Mouse (Mus musculus) layer of hippocampus, postnatal 14 days (tissue): ENCODE measurements at regions not wholly inside any gene's neighbourhood (a gene's known extent, or its start where the extent isn't known, plus 50 kb on each side); places are given as distances from the start of the nearest gene placed in this dataset.
"Not testable (repeated sequence)": the region's sequence is repeated elsewhere in the genome, so short reads cannot be mapped to it uniquely, and the experiment has no call there.

ENCODE experiments used
- DNase-seq, 2 experiments: peaks; one replicate each; pipeline ENCODE4 v3.0.0; 2021 to 2022; ENCODE audit warnings: low spot score in 2 of 2, mixed read lengths in 1 of 2

- DNase-seq, result no peak
These were observed 228.1 kb upstream of the Tram1l1 start for GRCm38 (mm10) chr3:124092404-124093121.

- no peak for DNase-seq
These were observed 206.7 kb upstream of the Tram1l1 start for GRCm38 (mm10) chr3:124113995-124114394.

- no peak for DNase-seq
These were observed 164.4 kb upstream of the Tram1l1 start for GRCm38 (mm10) chr3:124156255-124156654.

GRCm38 (mm10) chr3:124157858-124158655 is 162.6 kb upstream of the Tram1l1 start:
- no peak for DNase-seq

GRCm38 (mm10) chr3:124193331-124193730 is 127.3 kb upstream of the Tram1l1 start:
- not testable (repeated sequence) for DNase-seq

- DNase-seq, result not testable (repeated sequence)
These were observed 120.3 kb upstream of the Tram1l1 start for GRCm38 (mm10) chr3:124200226-124200940.

GRCm38 (mm10) chr3:124217131-124217530 is 103.5 kb upstream of the Tram1l1 start:
- no peak for DNase-seq

- DNase-seq, result no peak
These were observed 94.7 kb upstream of the Tram1l1 start for GRCm38 (mm10) chr3:124225982-124226381.

GRCm38 (mm10) chr3:124227701-124228100 is 93.0 kb upstream of the Tram1l1 start:
- DNase-seq, result no peak

GRCm38 (mm10) chr3:124240936-124241733 is 79.5 kb upstream of the Tram1l1 start:
- DNase-seq, result no peak

GRCm38 (mm10) chr3:124241734-124242006 is 79.0 kb upstream of the Tram1l1 start:
- no peak for DNase-seq

GRCm38 (mm10) chr3:124262150-124262549 is 58.5 kb upstream of the Tram1l1 start:
- DNase-seq, result no peak

- DNase-seq, result no peak
These were observed 53.8 kb upstream of the Tram1l1 start for GRCm38 (mm10) chr3:124266821-124267220.

- DNase-seq, result no peak
These were observed 50.1 kb upstream of the Tram1l1 start for GRCm38 (mm10) chr3:124270506-124270905.
